Mouse (Mus musculus) retina, postnatal 7 days (tissue): ENCODE results near the gene Gm45062.

Experiments
- DNase-seq: peaks from one replicate; pipeline ENCODE4 v3.0.0-alpha.2; 2012; ENCODE audit warnings: low read depth, low spot score

The Gm45062 gene

GRCm38 (mm10) chr6:8368198-8368864, 109.1 kb downstream of the Gm45062 start:
- DNase-seq = no peak

DNA sequence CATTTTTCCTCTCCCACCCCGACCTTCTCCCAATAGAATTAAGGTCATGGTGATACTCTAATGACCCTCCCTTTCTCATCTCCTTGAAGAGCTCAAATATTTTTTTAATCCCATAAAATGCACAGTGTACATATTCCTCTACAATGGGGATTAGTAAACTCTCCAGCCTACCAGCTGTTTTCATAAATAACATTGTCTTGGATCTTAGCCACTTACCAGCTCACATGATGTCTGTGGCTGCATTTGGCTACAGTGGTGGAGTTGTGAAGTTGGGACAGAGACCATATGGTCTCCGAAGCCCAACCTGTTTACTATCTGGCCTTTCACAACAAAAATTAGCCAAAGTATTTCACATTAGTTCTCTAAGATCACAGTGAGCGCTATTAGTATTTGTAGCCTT, 111.4 kb downstream of the Gm45062 start:
- DNase-seq = no peak

DNA sequence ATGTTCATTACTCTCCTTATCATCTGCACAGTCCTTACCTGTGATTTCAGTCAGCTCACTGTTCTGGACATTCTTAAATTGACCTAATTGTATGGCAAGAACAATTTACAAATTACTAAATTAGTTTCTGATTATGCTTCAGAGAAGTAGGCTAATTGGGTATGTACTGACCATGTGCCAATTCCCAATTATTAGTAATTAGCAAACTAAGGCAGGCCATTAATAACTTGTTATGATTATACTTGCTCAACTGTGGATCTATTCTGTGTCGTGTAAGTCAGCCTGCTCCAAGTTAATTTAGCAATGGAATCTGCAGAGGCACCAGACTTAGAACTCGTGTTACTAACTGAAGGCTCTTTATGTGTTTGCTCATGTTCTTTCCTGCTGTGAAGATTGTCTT, 113.8 kb downstream of the Gm45062 start:
- no peak for DNase-seq

DNA sequence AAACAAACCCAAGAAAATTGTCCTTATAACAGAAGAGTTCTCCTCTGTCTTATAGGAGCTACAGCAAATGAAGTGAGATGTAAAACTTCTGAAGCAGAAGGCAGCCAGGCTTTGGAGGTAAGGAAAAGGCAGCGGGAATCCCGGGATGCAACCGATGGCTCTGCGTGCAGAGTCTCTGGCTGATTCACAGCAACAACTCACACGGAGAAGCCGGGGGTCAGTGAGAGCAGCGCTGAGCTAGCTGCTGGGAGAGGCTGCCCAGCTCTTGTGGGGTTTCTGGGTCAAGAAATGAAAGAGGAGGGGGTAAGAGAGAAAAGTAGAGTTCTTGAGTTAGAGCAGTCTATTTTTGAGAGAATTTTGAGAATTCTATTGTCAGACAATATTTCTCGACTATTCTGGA, 114.6 kb downstream of the Gm45062 start:
- DNase-seq = no peak

GRCm38 (mm10) chr6:8374290-8374689, 115.0 kb downstream of the Gm45062 start:
- no peak for DNase-seq

DNA sequence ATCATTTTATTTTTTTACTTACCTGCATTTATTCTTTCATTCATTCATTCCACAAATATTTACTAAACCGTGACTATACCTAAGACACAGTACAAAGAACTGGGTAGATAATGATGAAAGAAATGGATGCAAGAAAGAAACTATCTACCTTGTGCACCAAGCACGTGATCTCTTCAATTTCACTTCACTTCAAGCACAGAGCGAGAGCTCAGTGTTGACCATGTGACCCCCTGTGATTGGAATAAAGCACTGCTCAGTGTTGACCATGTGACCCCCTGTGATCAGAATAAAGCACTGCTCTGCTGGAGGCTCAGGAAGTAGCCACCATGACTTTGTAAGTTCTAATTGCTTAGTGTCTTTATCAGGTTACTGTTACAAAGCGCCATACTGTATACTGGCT, 115.5 kb downstream of the Gm45062 start:
- DNase-seq = no peak

DNA sequence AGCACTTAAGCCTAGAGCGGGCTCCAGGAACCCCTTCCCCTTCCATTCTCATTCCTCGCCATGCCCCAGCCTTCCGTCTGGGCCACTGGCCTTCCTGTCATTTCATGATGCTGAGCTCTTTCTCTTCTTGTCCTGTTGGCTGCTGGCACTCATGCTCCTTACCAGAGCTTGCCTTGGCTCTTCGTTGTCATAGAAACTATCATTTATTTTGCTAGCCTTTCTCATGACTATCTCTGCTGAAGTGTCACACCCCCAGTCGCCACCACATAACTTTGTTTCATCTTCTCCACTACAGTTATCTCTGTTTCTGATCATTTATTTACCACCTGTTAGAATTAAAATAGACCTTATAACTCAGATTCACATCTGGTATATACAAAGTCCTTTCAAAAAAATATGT, 117.1 kb downstream of the Gm45062 start:
- DNase-seq = no peak

GRCm38 (mm10) chr6:8377667-8378066, 118.4 kb downstream of the Gm45062 start:
- no peak for DNase-seq

- DNase-seq = no peak
Observed at GRCm38 (mm10) chr6:8389307-8389706, 130.1 kb downstream of the Gm45062 start.

DNA sequence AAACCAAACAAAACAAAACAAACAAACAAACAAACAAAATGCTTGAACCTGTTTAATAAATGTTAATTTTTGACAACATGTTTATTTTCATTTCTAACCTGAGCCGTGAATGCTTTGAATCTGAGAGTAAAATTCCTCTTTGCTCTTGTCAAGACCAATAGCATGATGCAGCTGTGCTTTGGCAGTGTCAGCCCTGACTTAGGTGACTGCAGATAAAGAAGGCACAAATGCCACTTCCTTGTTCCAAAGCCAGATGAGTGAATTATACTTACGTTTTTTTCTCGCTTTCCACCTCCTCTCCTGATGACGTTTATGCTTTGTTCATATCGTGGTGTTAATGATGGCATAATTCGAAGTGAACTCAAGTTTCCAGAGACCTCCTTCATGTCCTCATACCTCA, 131.0 kb downstream of the Gm45062 start:
- DNase-seq = no peak

GRCm38 (mm10) chr6:8390935-8391334, 131.7 kb downstream of the Gm45062 start:
- no peak for DNase-seq

- no peak for DNase-seq
Observed at GRCm38 (mm10) chr6:8393029-8393428, 133.8 kb downstream of the Gm45062 start.

GRCm38 (mm10) chr6:8394044-8394443, 134.8 kb downstream of the Gm45062 start:
- no peak for DNase-seq

DNA sequence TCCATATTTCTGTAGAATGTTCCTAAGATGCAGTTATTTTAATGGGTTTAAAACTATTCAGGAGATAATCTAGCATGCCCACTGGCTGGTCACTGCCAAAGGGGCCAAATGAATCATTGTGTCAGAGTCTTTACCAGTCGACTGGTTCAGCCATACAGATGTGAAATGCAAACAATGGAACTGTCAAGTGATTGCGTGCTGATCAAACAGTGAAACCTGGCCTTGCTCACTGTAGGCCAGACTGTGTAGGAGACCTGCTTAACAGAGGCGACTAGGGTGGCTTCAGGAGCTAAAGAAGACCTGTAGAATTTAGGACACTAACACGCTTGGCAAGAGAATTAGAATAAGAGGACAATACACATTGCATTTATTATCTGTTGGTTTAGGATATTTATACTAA, 135.8 kb downstream of the Gm45062 start:
- DNase-seq = no peak

- no peak for DNase-seq
Observed at GRCm38 (mm10) chr6:8397252-8397651, 138.0 kb downstream of the Gm45062 start.

GRCm38 (mm10) chr6:8399710-8400109, 140.5 kb downstream of the Gm45062 start:
- no peak for DNase-seq

- no peak for DNase-seq
Observed at GRCm38 (mm10) chr6:8403127-8403526, 143.9 kb downstream of the Gm45062 start.

GRCm38 (mm10) chr6:8405844-8406243, 146.6 kb downstream of the Gm45062 start:
- DNase-seq = no peak

- DNase-seq = no peak
Observed at GRCm38 (mm10) chr6:8408332-8408731, 149.1 kb downstream of the Gm45062 start.

GRCm38 (mm10) chr6:8409865-8410264, 150.6 kb downstream of the Gm45062 start:
- DNase-seq = no peak

DNA sequence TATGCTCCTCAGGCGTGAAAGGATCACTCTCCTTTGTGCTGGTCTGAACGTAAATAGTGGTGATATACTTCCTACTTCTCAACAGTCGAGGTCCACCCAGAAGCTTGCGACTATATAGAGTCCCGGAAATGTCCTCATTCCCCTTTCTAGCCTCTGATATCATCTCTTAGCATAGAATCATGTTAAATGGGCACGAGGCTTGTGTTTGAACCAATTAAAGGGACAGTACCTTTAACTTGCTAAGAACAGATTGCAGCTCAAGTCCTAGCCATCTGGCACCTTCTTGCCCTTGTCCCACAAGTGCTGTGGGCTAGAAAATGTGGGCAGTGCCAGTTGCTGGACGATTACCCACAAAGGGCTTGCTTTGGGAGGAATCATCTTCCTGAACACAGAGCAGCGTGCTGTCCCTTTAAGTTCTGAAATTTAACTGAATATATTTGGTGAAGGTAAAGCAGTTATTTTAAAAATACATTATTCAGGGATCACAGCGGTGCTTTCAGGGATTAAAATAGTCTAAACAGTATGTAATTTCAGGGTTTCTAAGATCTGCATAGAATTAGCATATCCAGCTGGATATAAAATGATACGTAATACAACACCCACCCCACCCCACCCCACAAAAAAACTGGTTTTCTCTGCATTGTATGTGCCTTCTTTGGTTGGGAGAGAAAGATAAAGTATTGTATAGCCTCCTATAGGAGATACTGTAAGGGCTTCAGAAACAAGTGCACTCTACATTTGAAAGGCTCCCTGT, 153.8 kb downstream of the Gm45062 start:
- DNase-seq = no peak

DNA sequence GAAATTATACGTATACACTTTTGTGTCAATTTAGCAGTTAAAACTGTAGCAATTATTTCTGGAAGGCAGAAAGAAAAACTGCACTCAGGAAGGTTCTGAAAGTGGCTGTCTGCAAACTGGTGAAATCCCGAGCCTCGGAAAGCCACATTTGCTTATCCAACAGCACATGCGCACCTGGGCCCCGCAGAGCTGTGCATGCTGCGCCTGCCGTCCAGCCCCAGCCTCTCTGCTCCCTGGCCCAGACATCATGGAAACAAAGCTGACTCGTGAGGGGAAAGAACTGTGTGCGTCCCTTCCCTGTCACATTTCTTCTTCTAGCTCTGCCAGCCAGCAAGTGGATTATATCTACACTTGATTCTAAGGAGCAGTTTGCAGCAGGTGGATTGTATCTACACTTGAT, 154.8 kb downstream of the Gm45062 start:
- peak; percentile 14 for DNase-seq

GRCm38 (mm10) chr6:8415823-8416222, 156.6 kb downstream of the Gm45062 start:
- no peak for DNase-seq
